Comparison of ENCODE assay signal across 18 mouse cellular contexts in the genomic region with DNA sequence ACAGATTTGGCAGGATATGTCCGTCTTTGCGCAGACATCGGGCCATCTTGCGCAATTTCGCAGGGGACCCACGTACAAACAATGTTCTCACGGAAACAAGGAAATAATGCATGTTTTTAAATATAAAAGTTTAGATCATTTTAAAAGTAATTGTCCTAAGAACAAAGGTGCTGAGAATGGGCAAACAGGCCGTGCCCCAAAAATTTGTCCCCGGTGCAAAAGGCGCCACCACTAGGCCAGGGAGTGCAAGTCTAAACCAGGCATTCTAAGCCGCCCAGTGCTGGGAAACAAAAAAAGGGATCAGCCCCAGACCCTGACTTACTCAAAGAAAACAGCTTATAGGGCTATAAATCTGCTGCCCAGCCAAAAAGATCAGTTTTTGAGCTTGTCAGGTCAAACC. TPM values are rescaled to one million over a fixed set of nuclear protein-coding genes. Genes with fewer than 3 reads are reported as not detected.
DNase-seq lines count a peak whose midpoint lies in the region; ATAC-seq and TF ChIP-seq lines count a peak whose summit lies in the region.
"Had no signal": no experiment of that assay in that cellular context is flagged by ENCODE, and none has a peak within 500 bp of the region (broad histone marks: within the 10 kb centered on the region; RNA-seq: fewer than 3 reads in every experiment).

No protein-coding gene starts in this region.

- no peaks in the 10 kb centered on the region for H3K27me3 ChIP-seq in heart, embryonic 16.5 days (ENCODE audit: control insufficient read depth, insufficient read depth, low read length)
- H3K27me3 ChIP-seq in liver, adult 2 months (ENCODE audit: control insufficient read depth, insufficient read depth, low read length) = no peaks in the 10 kb centered on the region
- no peaks in the 10 kb centered on the region for H3K27me3 ChIP-seq in CH12.LX (replicated peaks)
- no peaks in the 10 kb centered on the region for H3K27me3 ChIP-seq in embryonic facial prominence, embryonic 13.5 days
- H3K27me3 ChIP-seq: forebrain, embryonic 12.5 days; hindbrain, embryonic 13.5 days had no signal

- DNase-seq in heart, adult 18-20 months = no peak
- DNase-seq in liver, adult 2 months (ENCODE audit: extremely low read depth, low read depth, low spot score) = no peak
- DNase-seq in liver (no peak), CH12.LX (ENCODE audit: extremely low read depth) (no peak)
- no peak for DNase-seq in right cerebral cortex, postnatal 14 days
- DNase-seq in B cell, adult 2 months = no peak
- DNase-seq: adrenal gland, postnatal 25 days; cerebellum, postnatal 14 days; thymus, postnatal 25 days had no signal

- H3K36me3 ChIP-seq in heart, embryonic 16.5 days (ENCODE audit: control insufficient read depth, insufficient read depth) = no peaks in the 10 kb centered on the region
- no peaks in the 10 kb centered on the region for H3K36me3 ChIP-seq in liver, adult 2 months (ENCODE audit: control insufficient read depth, insufficient read depth, low read length)
- H3K36me3 ChIP-seq in CH12.LX (replicated peaks in 1 of 2; ENCODE audit: control insufficient read depth in 1 of 2, insufficient read depth in 1 of 2, low read length in 1 of 2) = no peaks in the 10 kb centered on the region
- H3K36me3 ChIP-seq in embryonic facial prominence, embryonic 13.5 days = no peaks in the 10 kb centered on the region
- H3K36me3 ChIP-seq: forebrain, embryonic 12.5 days; heart, embryonic 10.5 days; hindbrain, embryonic 13.5 days; limb, embryonic 10.5 days had no signal

- dilution Hi-C loops in CH12.LX (cut with MboI; ENCODE audit: extremely low pct_ligation_motif_present, extremely low pct_unique_long_range_greater_than_20kb, low sequenced_read_pairs) = no loop called here

- TF ChIP-seq EP300 in CH12.LX (IDR thresholded peaks at IDR 0.05; ENCODE audit: low read length) = no peak

- peak; percentile 55 for TF ChIP-seq CTCF in liver, adult 2 months (IDR thresholded peaks at IDR 0.05; ENCODE audit: low read depth, low read length)
- TF ChIP-seq CTCF in CH12.LX (conservative IDR thresholded peaks at IDR 0.05 in 1 of 2, IDR thresholded peaks at IDR 0.05 in 1 of 2; ENCODE audit: low read depth in 2 of 2, low read length in 2 of 2) = peak in 1 of 2 experiments; percentile 32; a peak in 1 of 4 replicates

- no peak for TF ChIP-seq RAD21 in CH12.LX (IDR thresholded peaks at IDR 0.05; ENCODE audit: low read depth, low read length)

- WGBS in heart, embryonic 16.5 days = 78% methylated on average over 11 of the region's 11 CpGs
- WGBS in liver, adult 2 months = 24% methylated on average over 11 of the region's 11 CpGs
- 78% methylated on average over 11 of the region's 11 CpGs for WGBS in embryonic facial prominence, embryonic 13.5 days

- TF ChIP-seq POLR2A in liver, adult 2 months (IDR thresholded peaks at IDR 0.05; ENCODE audit: extremely low read depth, insufficient read depth, low read length) = no peak
- TF ChIP-seq POLR2A in CH12.LX (IDR thresholded peaks at IDR 0.05; ENCODE audit: low read depth, low read length) = no peak

- no peaks in the 10 kb centered on the region; the same call in 1 of the 2 replicates for H3K79me2 ChIP-seq in liver, adult 2 months (ENCODE audit: control insufficient read depth, insufficient read depth, low read length)
- H3K79me2 ChIP-seq in CH12.LX (replicated peaks; ENCODE audit: control insufficient read depth, extremely low read depth, insufficient read depth, poor library complexity, severe bottlenecking) = no peaks in the 10 kb centered on the region

- H3K4me1 ChIP-seq in heart, embryonic 16.5 days (ENCODE audit: control insufficient read depth, insufficient read depth, low read length) = no peaks in the 10 kb centered on the region
- no peaks in the 10 kb centered on the region; the same call in 1 of the 2 replicates for H3K4me1 ChIP-seq in liver, adult 2 months (ENCODE audit: control insufficient read depth, insufficient read depth, low read length)
- H3K4me1 ChIP-seq in CH12.LX (ENCODE audit: control insufficient read depth in 1 of 2, insufficient read depth in 2 of 2) = peaks cover 0 to 11% of the 10 kb centered on the region in 2 experiments; a peak in 2 of 4 replicates
- H3K4me1 ChIP-seq in embryonic facial prominence, embryonic 13.5 days = 0 out of 2 replicates have a peak, but pooled peaks cover 6% of the 10 kb centered on the region
- H3K4me1 ChIP-seq: forebrain, embryonic 12.5 days; heart, embryonic 10.5 days; hindbrain, embryonic 13.5 days had no signal

- H3K9ac ChIP-seq in heart, embryonic 16.5 days (ENCODE audit: low read length) = no peak overlapping the region
- H3K9ac ChIP-seq in liver, adult 2 months (ENCODE audit: low read depth, low read length) = no peak overlapping the region
- no peak overlapping the region for H3K9ac ChIP-seq in CH12.LX (ENCODE audit: insufficient read depth, low read depth)
- no peak overlapping the region for H3K9ac ChIP-seq in embryonic facial prominence, embryonic 13.5 days
- H3K9ac ChIP-seq: forebrain, embryonic 12.5 days; hindbrain, embryonic 13.5 days had no signal

- ATAC-seq in heart, embryonic 16.5 days (replicated peaks; ENCODE audit: extremely low read depth, insufficient read depth, low FRiP score) = no peak
- ATAC-seq in embryonic facial prominence, embryonic 13.5 days (ENCODE audit: insufficient number of reproducible peaks, insufficient read depth, low FRiP score, low TSS enrichment, low read depth) = no peak

- H3K4me2 ChIP-seq in heart, embryonic 16.5 days (ENCODE audit: low read depth, low read length) = peak overlapping the region; percentile 15; the same call in 1 of the 2 replicates
- 0 out of 2 replicates have a peak overlapping the region, but pooled peaks have one; percentile 91 for H3K4me2 ChIP-seq in CH12.LX (ENCODE audit: insufficient read depth, low read depth, poor library complexity, severe bottlenecking)
- peak overlapping the region; percentile 49; the same call in 1 of the 2 replicates for H3K4me2 ChIP-seq in embryonic facial prominence, embryonic 13.5 days
- H3K4me2 ChIP-seq: forebrain, embryonic 12.5 days; hindbrain, embryonic 13.5 days had no signal

- no peak overlapping the region for H3K27ac ChIP-seq in heart, embryonic 16.5 days (ENCODE audit: low read length)
- H3K27ac ChIP-seq in liver, adult 2 months (replicated peaks; ENCODE audit: insufficient read depth, low read depth, low read length) = peak overlapping the region; percentile 94
- H3K27ac ChIP-seq in CH12.LX (ENCODE audit: insufficient read depth, low read depth) = no peak overlapping the region
- H3K27ac ChIP-seq in embryonic facial prominence, embryonic 13.5 days = no peak overlapping the region
- H3K27ac ChIP-seq: forebrain, embryonic 12.5 days; heart, embryonic 10.5 days; hindbrain, embryonic 13.5 days; limb, embryonic 10.5 days had no signal

- H3K9me3 ChIP-seq in heart, embryonic 16.5 days (replicated peaks; ENCODE audit: control insufficient read depth, low read length) = no peaks in the 10 kb centered on the region
- H3K9me3 ChIP-seq in CH12.LX (replicated peaks; ENCODE audit: low read length) = no peaks in the 10 kb centered on the region
- H3K9me3 ChIP-seq in embryonic facial prominence, embryonic 13.5 days = peaks cover 3% of the 10 kb centered on the region; the same call in 1 of the 2 replicates
- H3K9me3 ChIP-seq: forebrain, embryonic 12.5 days; heart, embryonic 10.5 days; hindbrain, embryonic 13.5 days; limb, embryonic 10.5 days had no signal

- in situ Hi-C loops in CH12.LX (cut with MboI; ENCODE audit: low pct_ligation_motif_present, low pct_unique_long_range_greater_than_20kb, low sequenced_read_pairs) = no loop called here

- H3K4me3 ChIP-seq in heart, embryonic 16.5 days (ENCODE audit: low read length) = no peak overlapping the region; the same call in 1 of the 2 replicates
- H3K4me3 ChIP-seq in liver, adult 2 months (ENCODE audit: insufficient read depth, low read depth, low read length) = peak overlapping the region; percentile 63
- no peak overlapping the region for H3K4me3 ChIP-seq in CH12.LX (replicated peaks in 1 of 3; ENCODE audit: low read depth in 2 of 3, low read length in 2 of 3, poor library complexity in 1 of 3)
- no peak overlapping the region for H3K4me3 ChIP-seq in embryonic facial prominence, embryonic 13.5 days
- H3K4me3 ChIP-seq: forebrain, embryonic 12.5 days; heart, embryonic 10.5 days; hindbrain, embryonic 13.5 days; limb, embryonic 10.5 days had no signal

TF ChIP-seq in CH12.LX, 34 proteins besides CTCF, POLR2A, EP300 and RAD21:
- TF ChIP-seq MAZ (IDR thresholded peaks at IDR 0.05; ENCODE audit: low read depth, low read length) (no peak), MXI1 (IDR thresholded peaks at IDR 0.05; ENCODE audit: low read depth, low read length) (no peak), BHLHE40 (IDR thresholded peaks at IDR 0.05; ENCODE audit: low read depth, low read length) (no peak), NRF1 (IDR thresholded peaks at IDR 0.05; ENCODE audit: low read depth, low read length) (no peak), SIN3A (IDR thresholded peaks at IDR 0.05; ENCODE audit: low read length) (no peak), MYC (IDR thresholded peaks at IDR 0.05; ENCODE audit: low read depth, low read length) (no peak)

RNA-seq across cellular contexts. Expression of gene Slc7a15, which starts 25.5 kb away (rescaled TPM):
- not detected in 2 replicates for polyA plus RNA-seq in heart, embryonic 16.5 days (2015; fragmentation: Nextera tagmentation; extraction: Ambion mirVana)
- total RNA-seq in heart, adult 18-20 months (2021) = not detected
- not detected in 2 replicates for total RNA-seq in liver, adult 2 months (2014; rRNA removed)
- 0.12 TPM in 1 of 2 replicates, not detected in the other for polyA plus RNA-seq in liver, adult 2 months (2012; rRNA removed)
- not detected in 2 replicates for total RNA-seq in CH12.LX (2012; rRNA removed)
- not detected in 2 replicates for total RNA-seq in CH12.LX (2014; rRNA removed)
- polyA plus RNA-seq in CH12.LX (2012; ENCODE audit: insufficient read length, low read depth) = not detected in 2 replicates
- 0.17 TPM in 1 of 2 replicates, not detected in the other for polyA plus RNA-seq in embryonic facial prominence, embryonic 13.5 days (2015; fragmentation: Nextera tagmentation; extraction: Ambion mirVana)
- total RNA-seq: adrenal gland, postnatal 25 days; gastrocnemius, adult 8-10 months; megakaryocyte, adult 5-6 weeks; neutrophil, adult 5-6 weeks had no signal
- polyA plus RNA-seq: forebrain, embryonic 12.5 days; heart, embryonic 10.5 days; hindbrain, embryonic 13.5 days; limb, embryonic 10.5 days had no signal

Comparison
In these comparisons a context has a peak if more than half of its experiments do, and no peak if none do; other contexts are left out.
1. H3K4me2 ChIP-seq: peak in every context shown above with its lines; median percentile 91 in CH12.LX; 49 in embryonic facial prominence, embryonic 13.5 days; 15 in heart, embryonic 16.5 days.